Mouse (Mus musculus): Measurements from ENCODE around the gene Ctdspl.

- TF ChIP-seq CTCF (conservative IDR thresholded peaks at IDR 0.05; ENCODE audit: low read length) (no peak), NANOG (IDR thresholded peaks at IDR 0.05; ENCODE audit: borderline replicate concordance, low read length) (no peak), POU5F1 (IDR thresholded peaks at IDR 0.05; ENCODE audit: borderline replicate concordance, low read length) (no peak)
These were observed 156.6 kb downstream of the Ctdspl start for GRCm38 (mm10) chr9:119082656-119083430.

Measured in E14TG2a.4 (cell line).